Mouse (Mus musculus) thymus, adult 2 months (tissue): ENCODE results near the gene Tecpr2. TPM values are rescaled to one million over a fixed set of nuclear protein-coding genes. Genes with fewer than 3 reads are reported as not detected.

Experiments
- DNase-seq: peaks from one replicate; pipeline ENCODE4 v3.0.0; 2021
- H3K27ac ChIP-seq: fragments of 200-500 bp; 2 replicates; pipeline ENCODE4 v1.5.1; 2012; ENCODE audit warnings: low read length, control low read depth; ENCODE audit not compliant: control insufficient read depth, insufficient read depth
- H3K27me3 ChIP-seq: fragments of 200-500 bp; 2 replicates; pipeline ENCODE4 v1.6.1; 2012; ENCODE audit warnings: mild to moderate bottlenecking, low read length, moderate library complexity, mixed read lengths; ENCODE audit not compliant: control insufficient read depth, insufficient read depth
- H3K36me3 ChIP-seq: fragments of 200-500 bp; 2 replicates; pipeline ENCODE4 v1.6.1; 2012; ENCODE audit warnings: mild to moderate bottlenecking, low read length, moderate library complexity; ENCODE audit not compliant: control insufficient read depth, insufficient read depth
- H3K4me1 ChIP-seq: fragments of 200-500 bp; replicated peaks from 2 replicates; pipeline ENCODE4 v1.6.1; 2012; ENCODE audit warnings: low read length; ENCODE audit not compliant: control insufficient read depth, insufficient read depth
- H3K4me3 ChIP-seq: fragments of 200-500 bp; 2 replicates; pipeline ENCODE4 v1.5.1; 2012; ENCODE audit warnings: mild to moderate bottlenecking, low read length, control low read depth, moderate library complexity; ENCODE audit not compliant: control insufficient read depth, insufficient read depth
- CTCF ChIP-seq: fragments of 200-500 bp; IDR thresholded peaks from 2 replicates; pipeline ENCODE4 v1.5.1; 2012; ENCODE audit warnings: mild to moderate bottlenecking, control low read depth, low read length, moderate library complexity, borderline replicate concordance; ENCODE audit not compliant: control insufficient read depth, poor library complexity, insufficient read depth; ENCODE audit errors: extremely low read depth
- POLR2A ChIP-seq: fragments of 200-500 bp; IDR thresholded peaks from 2 replicates; pipeline ENCODE4 v1.6.1; 2012; ENCODE audit warnings: mild to moderate bottlenecking, low read length, control low read depth, moderate library complexity; ENCODE audit not compliant: control insufficient read depth, poor library complexity, insufficient read depth; ENCODE audit errors: extremely low read depth
- WGBS: fragments of 180-500 bp; shearing (Covaris S2); methylation state at CpG from one replicate; pipeline ENCODE4 v1.1.7; 2018; 5-methylcytosine and 5-hydroxymethylcytosine counted together
- polyA plus RNA-seq: library from polyadenylated mRNA; depleted of rRNA; stranded (reverse); fragments of >200 nt; gene quantifications from 2 replicates; pipeline ENCODE4 v1.2.3, GENCODE M21; 2012

The Tecpr2 gene
- polyA plus RNA-seq, 1 experiment = 9.3 TPM

- no peak for DNase-seq
- no peaks in the 10 kb centered on the region for H3K27me3 ChIP-seq
- no peak overlapping the region for H3K27ac ChIP-seq
- H3K4me3 ChIP-seq = no peak overlapping the region
- peaks cover 7% of the 10 kb centered on the region for H3K4me1 ChIP-seq
- WGBS = 85% methylated on average over 6 of the region's 6 CpGs
- H3K36me3 ChIP-seq = peaks cover 11% of the 10 kb centered on the region; the same call in 1 of the 2 replicates
- TF ChIP-seq CTCF = no peak
- no peak for TF ChIP-seq POLR2A
Measured at GRCm38 (mm10) chr12:110865571-110865970, 23.5 kb upstream of the Tecpr2 start.

GRCm38 (mm10) chr12:110865989-110866388 is 23.1 kb upstream of the Tecpr2 start:
- peaks cover 11% of the 10 kb centered on the region; the same call in 1 of the 2 replicates for H3K36me3 ChIP-seq
- H3K4me3 ChIP-seq = no peak overlapping the region
- no peak for DNase-seq
- 95% methylated on average over 10 of the region's 10 CpGs for WGBS
- H3K27ac ChIP-seq = no peak overlapping the region
- H3K4me1 ChIP-seq = peaks cover 7% of the 10 kb centered on the region
- no peak for TF ChIP-seq POLR2A
- no peak for TF ChIP-seq CTCF
- H3K27me3 ChIP-seq = no peaks in the 10 kb centered on the region

- no peak overlapping the region for H3K4me3 ChIP-seq
- peaks cover 29% of the 10 kb centered on the region for H3K36me3 ChIP-seq
- H3K27me3 ChIP-seq = no peaks in the 10 kb centered on the region
- WGBS = 96% methylated on average over 4 of the region's 4 CpGs
- no peak for TF ChIP-seq CTCF
- TF ChIP-seq POLR2A = no peak
- no peak overlapping the region for H3K27ac ChIP-seq
- DNase-seq = no peak
- H3K4me1 ChIP-seq = peaks cover 3% of the 10 kb centered on the region
Measured at GRCm38 (mm10) chr12:110870107-110870506, 19.0 kb upstream of the Tecpr2 start.

- no peak overlapping the region for H3K27ac ChIP-seq
- WGBS = 95% methylated on average over 5 of the region's 5 CpGs
- peaks cover 33% of the 10 kb centered on the region for H3K36me3 ChIP-seq
- H3K4me3 ChIP-seq = no peak overlapping the region
- H3K4me1 ChIP-seq = peaks cover 3% of the 10 kb centered on the region
- no peak for DNase-seq
- no peaks in the 10 kb centered on the region for H3K27me3 ChIP-seq
- TF ChIP-seq POLR2A (no peak), CTCF (no peak)
Measured at GRCm38 (mm10) chr12:110871247-110871646, 17.8 kb upstream of the Tecpr2 start.

GRCm38 (mm10) chr12:110875351-110875750 is 13.7 kb upstream of the Tecpr2 start:
- H3K27ac ChIP-seq = no peak overlapping the region
- H3K4me1 ChIP-seq = no peaks in the 10 kb centered on the region
- DNase-seq = no peak
- H3K4me3 ChIP-seq = no peak overlapping the region
- 95% methylated on average over 2 of the region's 2 CpGs for WGBS
- peaks cover 36% of the 10 kb centered on the region for H3K36me3 ChIP-seq
- TF ChIP-seq CTCF (no peak), POLR2A (no peak)
- no peaks in the 10 kb centered on the region for H3K27me3 ChIP-seq

- Histone ChIP-seq H3K27ac (no peak overlapping the region), H3K36me3 (peaks cover 16% of the 10 kb centered on the region), H3K4me3 (no peak overlapping the region), H3K27me3 (no peaks in the 10 kb centered on the region), H3K4me1 (no peaks in the 10 kb centered on the region)
- TF ChIP-seq CTCF (no peak), POLR2A (no peak)
- DNase-seq = no peak
- WGBS = 93% methylated on average over 7 of the region's 7 CpGs
Measured at GRCm38 (mm10) chr12:110882291-110882690, 6.8 kb upstream of the Tecpr2 start.

GRCm38 (mm10) chr12:110885251-110885650 is 3.8 kb upstream of the Tecpr2 start:
- H3K27ac ChIP-seq = no peak overlapping the region
- no peak for DNase-seq
- WGBS = 98% methylated on average over 2 of the region's 2 CpGs
- peaks cover 9% of the 10 kb centered on the region for H3K4me1 ChIP-seq
- no peaks in the 10 kb centered on the region for H3K27me3 ChIP-seq
- TF ChIP-seq POLR2A (no peak), CTCF (no peak)
- no peak overlapping the region for H3K4me3 ChIP-seq
- H3K36me3 ChIP-seq = 0 out of 2 replicates have a peak, but pooled peaks cover 3% of the 10 kb centered on the region
